9 mouse cellular contexts compared by ENCODE assay signal in genomic region chr12:86818201-86818600, GRCm38 (mm10).
A peak's percentile ranks its signal among the peaks of the same experiment; 100 is the strongest.
DNase-seq lines count a peak whose midpoint lies in the region; ATAC-seq and TF ChIP-seq lines count a peak whose summit lies in the region.
"Had no signal": no experiment of that assay in that cellular context is flagged by ENCODE, and none has a peak within 500 bp of the region (broad histone marks: within the 10 kb centered on the region; RNA-seq: fewer than 3 reads in every experiment).

No protein-coding gene starts in this region.

- intact Hi-C loops in left cerebral cortex, postnatal 4 days (cut with DNase I), result no loop called here

- H3K27ac ChIP-seq in cerebellum, adult 2 months (ENCODE audit: insufficient read depth, low read length), result peak overlapping the region; percentile 89
- peak overlapping the region; percentile 94; the same call in 1 of the 2 replicates for H3K27ac ChIP-seq in kidney, adult 2 months (ENCODE audit: insufficient read depth, low read depth, low read length)
- peak overlapping the region; percentile 95; the same call in 1 of the 2 replicates for H3K27ac ChIP-seq in forebrain, embryonic 14.5 days (ENCODE audit: low read depth, low read length)
- H3K27ac ChIP-seq in limb, embryonic 10.5 days, result peak overlapping the region; percentile 88

- TF ChIP-seq POLR2A in cerebellum, adult 2 months (IDR thresholded peaks at IDR 0.05; ENCODE audit: borderline replicate concordance, insufficient read depth, low read length), result no peak
- no peak for TF ChIP-seq POLR2A in kidney, adult 2 months (IDR thresholded peaks at IDR 0.05; ENCODE audit: low read depth, low read length)

- DNase-seq in cerebellum, adult 2 months, result no peak
- DNase-seq in cerebellum, adult 11 months, result no peak
- DNase-seq in kidney, adult 2 months, result no peak
- DNase-seq in kidney, postnatal 25 days, result no peak
- no peak for DNase-seq in forebrain, embryonic 14.5 days (ENCODE audit: low spot score)
- no peak for DNase-seq in limb, embryonic 10.5 days (ENCODE audit: low spot score)
- no peak for DNase-seq in spleen, adult 18-20 months
- no peak for DNase-seq in left cerebral cortex, postnatal 4 days
- DNase-seq: liver had no signal

- H3K36me3 ChIP-seq in kidney, adult 2 months (ENCODE audit: control insufficient read depth, insufficient read depth, low read length), result no peaks in the 10 kb centered on the region
- no peaks in the 10 kb centered on the region for H3K36me3 ChIP-seq in forebrain, embryonic 14.5 days (ENCODE audit: control insufficient read depth, insufficient read depth, low read length)
- H3K36me3 ChIP-seq in limb, embryonic 10.5 days, result no peaks in the 10 kb centered on the region

- ATAC-seq in forebrain, embryonic 14.5 days, result no peak

- no peak overlapping the region for H3K4me2 ChIP-seq in forebrain, embryonic 14.5 days (ENCODE audit: low read length)

- 16% methylated on average over 2 of the region's 2 CpGs for WGBS in cerebellum, adult 2 months
- WGBS in kidney, adult 2 months, result 57% methylated on average over 2 of the region's 2 CpGs
- 52% methylated on average over 2 of the region's 2 CpGs for WGBS in forebrain, embryonic 14.5 days
- WGBS in limb, embryonic 10.5 days, result 27% methylated on average over 2 of the region's 2 CpGs

- TF ChIP-seq CTCF in cerebellum, adult 2 months (IDR thresholded peaks at IDR 0.05; ENCODE audit: borderline replicate concordance, insufficient read depth, low read depth, low read length), result no peak
- no peak for TF ChIP-seq CTCF in kidney, adult 2 months (conservative IDR thresholded peaks at IDR 0.05; ENCODE audit: insufficient read depth, insufficient read length, low read depth, low read length)

- H3K4me1 ChIP-seq in cerebellum, adult 2 months (ENCODE audit: control insufficient read depth, insufficient read depth, low read length), result peaks cover 37% of the 10 kb centered on the region
- peaks cover 31% of the 10 kb centered on the region for H3K4me1 ChIP-seq in kidney, adult 2 months (ENCODE audit: control insufficient read depth, insufficient read depth, low read length)
- peaks cover 50% of the 10 kb centered on the region for H3K4me1 ChIP-seq in forebrain, embryonic 14.5 days (ENCODE audit: control insufficient read depth, insufficient read depth, low read length)
- H3K4me1 ChIP-seq in limb, embryonic 10.5 days, result peaks cover 64% of the 10 kb centered on the region

- H3K9ac ChIP-seq in forebrain, embryonic 14.5 days (ENCODE audit: low read length), result no peak overlapping the region

- H3K27me3 ChIP-seq in cerebellum, adult 2 months (ENCODE audit: control insufficient read depth, insufficient read depth, low read length), result no peaks in the 10 kb centered on the region
- no peaks in the 10 kb centered on the region for H3K27me3 ChIP-seq in kidney, adult 2 months (replicated peaks; ENCODE audit: control insufficient read depth, insufficient read depth, low read length)
- no peaks in the 10 kb centered on the region for H3K27me3 ChIP-seq in forebrain, embryonic 14.5 days (replicated peaks; ENCODE audit: control insufficient read depth, insufficient read depth, low read length)
- no peaks in the 10 kb centered on the region for H3K27me3 ChIP-seq in limb, embryonic 10.5 days (ENCODE audit: low read depth, poor library complexity, severe bottlenecking)

- no peak overlapping the region for H3K4me3 ChIP-seq in cerebellum, adult 2 months (replicated peaks; ENCODE audit: insufficient read depth, low read depth, low read length)
- no peak overlapping the region for H3K4me3 ChIP-seq in kidney, adult 2 months (ENCODE audit: insufficient read depth, low read depth, low read length)
- no peak overlapping the region for H3K4me3 ChIP-seq in forebrain, embryonic 14.5 days (ENCODE audit: low read depth, low read length)
- no peak overlapping the region for H3K4me3 ChIP-seq in limb, embryonic 10.5 days

- no peaks in the 10 kb centered on the region for H3K9me3 ChIP-seq in forebrain, embryonic 14.5 days (replicated peaks; ENCODE audit: control insufficient read depth, low read length)
- no peaks in the 10 kb centered on the region for H3K9me3 ChIP-seq in limb, embryonic 10.5 days (replicated peaks)
